8 mouse cellular contexts compared by ENCODE assay signal in genomic region chr16:17557947-17558480, GRCm38 (mm10). TPM values are rescaled to one million over a fixed set of nuclear protein-coding genes. Genes with fewer than 3 reads are reported as not detected.
A peak's percentile ranks its signal among the peaks of the same experiment; 100 is the strongest.
DNase-seq lines count a peak whose midpoint lies in the region; ATAC-seq and TF ChIP-seq lines count a peak whose summit lies in the region.

No protein-coding gene starts in this region.

- no peak overlapping the region for H3K9ac ChIP-seq in ES-Bruce4 (ENCODE audit: low read depth, poor library complexity, severe bottlenecking)
- H3K9ac ChIP-seq in heart, embryonic 16.5 days (ENCODE audit: low read length), result no peak overlapping the region
- no peak overlapping the region for H3K9ac ChIP-seq in liver, postnatal 0 days (replicated peaks)
- H3K9ac ChIP-seq in neural tube, embryonic 13.5 days, result peak overlapping the region; percentile 9; the same call in 1 of the 2 replicates

- no peak overlapping the region for H3K4me3 ChIP-seq in ES-Bruce4 (ENCODE audit: low read depth, low read length)
- peak overlapping the region; percentile 41 for H3K4me3 ChIP-seq in forebrain, embryonic 10.5 days
- H3K4me3 ChIP-seq in heart, embryonic 16.5 days (ENCODE audit: low read length), result no peak overlapping the region
- no peak overlapping the region for H3K4me3 ChIP-seq in liver, postnatal 0 days (ENCODE audit: low read depth, low read length)
- H3K4me3 ChIP-seq in neural tube, embryonic 13.5 days, result no peak overlapping the region

- no peaks in the 10 kb centered on the region for H3K27me3 ChIP-seq in ES-Bruce4 (ENCODE audit: control insufficient read depth, insufficient read depth, low read length, poor library complexity, severe bottlenecking)
- H3K27me3 ChIP-seq in forebrain, embryonic 10.5 days (ENCODE audit: poor library complexity, severe bottlenecking), result peaks cover 37% of the 10 kb centered on the region
- peaks cover 6% of the 10 kb centered on the region; the same call in 1 of the 2 replicates for H3K27me3 ChIP-seq in heart, embryonic 16.5 days (ENCODE audit: control insufficient read depth, insufficient read depth, low read length)
- H3K27me3 ChIP-seq in liver, postnatal 0 days (ENCODE audit: insufficient read depth, low read length), result peaks cover 14% of the 10 kb centered on the region
- peaks cover 31% of the 10 kb centered on the region for H3K27me3 ChIP-seq in neural tube, embryonic 13.5 days

- H3K4me1 ChIP-seq in ES-Bruce4 (ENCODE audit: control insufficient read depth, insufficient read depth, low read length), result no peaks in the 10 kb centered on the region
- H3K4me1 ChIP-seq in forebrain, embryonic 10.5 days, result peaks cover 76% of the 10 kb centered on the region
- H3K4me1 ChIP-seq in heart, embryonic 16.5 days (ENCODE audit: control insufficient read depth, insufficient read depth, low read length), result peaks cover 39% of the 10 kb centered on the region
- H3K4me1 ChIP-seq in liver, postnatal 0 days (ENCODE audit: insufficient read depth), result peaks cover 27% of the 10 kb centered on the region
- peaks cover 47% of the 10 kb centered on the region for H3K4me1 ChIP-seq in neural tube, embryonic 13.5 days (replicated peaks)

- TF ChIP-seq POLR2A in ES-Bruce4 (IDR thresholded peaks at IDR 0.05; ENCODE audit: insufficient read depth, low read length), result no peak

- DNase-seq in c-Kit-negative CD71-positive TER-119-positive erythroid progenitor cells, embryonic 14.5 days (ENCODE audit: low read depth, low spot score), result peak; percentile 49
- DNase-seq in forebrain, embryonic 10.5 days (ENCODE audit: extremely low spot score, low spot score), result peak; percentile 76
- DNase-seq in kidney, postnatal 4 days, result peak; percentile 73 to 78
- DNase-seq in liver, postnatal 0 days, result peak; percentile 81
- peak; percentile 54 for DNase-seq in testis, postnatal 14 days (ENCODE audit: low spot score)

- no peak overlapping the region for H3K27ac ChIP-seq in ES-Bruce4 (ENCODE audit: insufficient read depth, low read length)
- H3K27ac ChIP-seq in forebrain, embryonic 10.5 days, result peak overlapping the region; percentile 83
- no peak overlapping the region for H3K27ac ChIP-seq in heart, embryonic 16.5 days (ENCODE audit: low read length)
- H3K27ac ChIP-seq in liver, postnatal 0 days (ENCODE audit: low read depth), result no peak overlapping the region
- H3K27ac ChIP-seq in neural tube, embryonic 13.5 days (replicated peaks), result no peak overlapping the region

- H3K9me3 ChIP-seq in ES-Bruce4 (replicated peaks; ENCODE audit: control insufficient read depth, insufficient read depth, low read length, poor library complexity, severe bottlenecking), result no peaks in the 10 kb centered on the region
- no peaks in the 10 kb centered on the region for H3K9me3 ChIP-seq in forebrain, embryonic 10.5 days
- no peaks in the 10 kb centered on the region for H3K9me3 ChIP-seq in heart, embryonic 16.5 days (replicated peaks; ENCODE audit: control insufficient read depth, low read length)
- H3K9me3 ChIP-seq in liver, postnatal 0 days (ENCODE audit: low read length), result no peaks in the 10 kb centered on the region
- H3K9me3 ChIP-seq in neural tube, embryonic 13.5 days, result no peaks in the 10 kb centered on the region

- under 1% methylated on average over 5 of the region's 5 CpGs for WGBS in forebrain, embryonic 10.5 days
- WGBS in heart, embryonic 16.5 days, result 2% methylated on average over 5 of the region's 5 CpGs
- WGBS in liver, postnatal 0 days (ENCODE audit: insufficient replicate concordance), result 2% methylated on average over 5 of the region's 5 CpGs
- 5% methylated on average over 5 of the region's 5 CpGs for WGBS in neural tube, embryonic 13.5 days

- H3K4me2 ChIP-seq in heart, embryonic 16.5 days (ENCODE audit: low read depth, low read length), result peak overlapping the region; percentile 3; the same call in 1 of the 2 replicates
- H3K4me2 ChIP-seq in liver, postnatal 0 days (ENCODE audit: low read depth, low read length), result peak overlapping the region; percentile 58; the same call in 1 of the 2 replicates
- peak overlapping the region; percentile 23; the same call in 1 of the 2 replicates for H3K4me2 ChIP-seq in neural tube, embryonic 13.5 days

- TF ChIP-seq EP300 in ES-Bruce4 (IDR thresholded peaks at IDR 0.05; ENCODE audit: insufficient read depth, low read depth, low read length), result peak; percentile 37; the same call in 1 of the 2 replicates
- TF ChIP-seq EP300 in liver, postnatal 0 days (IDR thresholded peaks at IDR 0.05; ENCODE audit: low read depth), result no peak

- peak; percentile 98 for TF ChIP-seq CTCF in ES-Bruce4 (IDR thresholded peaks at IDR 0.05; ENCODE audit: low read depth, low read length)
- TF ChIP-seq CTCF in liver, postnatal 0 days (IDR thresholded peaks at IDR 0.05; ENCODE audit: low read depth), result peak; percentile 99

- ATAC-seq in heart, embryonic 16.5 days (replicated peaks; ENCODE audit: extremely low read depth, insufficient read depth, low FRiP score), result no peak
- ATAC-seq in liver, postnatal 0 days, result peak; percentile 40; the same call in 1 of the 2 replicates
- peak; percentile 24; the same call in 1 of the 2 replicates for ATAC-seq in neural tube, embryonic 13.5 days (ENCODE audit: low read depth)

- H3K36me3 ChIP-seq in ES-Bruce4 (ENCODE audit: control insufficient read depth, insufficient read depth, low read length, poor library complexity, severe bottlenecking), result no peaks in the 10 kb centered on the region
- no peaks in the 10 kb centered on the region for H3K36me3 ChIP-seq in forebrain, embryonic 10.5 days (replicated peaks)
- no peaks in the 10 kb centered on the region for H3K36me3 ChIP-seq in heart, embryonic 16.5 days (ENCODE audit: control insufficient read depth, insufficient read depth)
- H3K36me3 ChIP-seq in liver, postnatal 0 days (replicated peaks; ENCODE audit: insufficient read depth, low read length), result no peaks in the 10 kb centered on the region
- H3K36me3 ChIP-seq in neural tube, embryonic 13.5 days, result no peaks in the 10 kb centered on the region

RNA-seq across cellular contexts. Expression of gene Lrrc74b, which starts 3.0 kb away (rescaled TPM):
- polyA plus RNA-seq in ES-Bruce4 (2011; ENCODE audit: insufficient read depth, insufficient read length, low read depth, missing spikeins), result 1.6 and 1.8 TPM in 2 replicates
- 0.26 and 0.51 TPM in 2 replicates for polyA plus RNA-seq in forebrain, embryonic 10.5 days (2016; fragmentation: Nextera tagmentation; extraction: Ambion mirVana)
- 0.58 and 0.60 TPM in 2 replicates for polyA plus RNA-seq in heart, embryonic 16.5 days (2015; fragmentation: Nextera tagmentation; extraction: Ambion mirVana)
- 0.05 and 0.06 TPM in 2 replicates for polyA plus RNA-seq in liver, postnatal 0 days (2015; fragmentation: Nextera tagmentation; extraction: Ambion mirVana)
- polyA plus RNA-seq in neural tube, embryonic 13.5 days (2015; fragmentation: Nextera tagmentation; extraction: Ambion mirVana), result 0.35 and 0.56 TPM in 2 replicates

RNA-seq across cellular contexts. Expression of gene P2rx6, which starts 3.7 kb away (rescaled TPM):
- 0.25 TPM in 1 of 2 replicates, not detected in the other for polyA plus RNA-seq in ES-Bruce4 (2011; ENCODE audit: insufficient read depth, insufficient read length, low read depth, missing spikeins)
- polyA plus RNA-seq in forebrain, embryonic 10.5 days (2016; fragmentation: Nextera tagmentation; extraction: Ambion mirVana), result 0.46 and 0.62 TPM in 2 replicates
- polyA plus RNA-seq in heart, embryonic 16.5 days (2015; fragmentation: Nextera tagmentation; extraction: Ambion mirVana), result 0.58 and 0.61 TPM in 2 replicates
- polyA plus RNA-seq in liver, postnatal 0 days (2015; fragmentation: Nextera tagmentation; extraction: Ambion mirVana), result 0.14 and 0.18 TPM in 2 replicates
- 1.2 and 1.6 TPM in 2 replicates for polyA plus RNA-seq in neural tube, embryonic 13.5 days (2015; fragmentation: Nextera tagmentation; extraction: Ambion mirVana)

RNA-seq across cellular contexts. Expression of gene Slc7a4, which starts 25.0 kb away (rescaled TPM):
- 2.0 and 2.8 TPM in 2 replicates for polyA plus RNA-seq in ES-Bruce4 (2011; ENCODE audit: insufficient read depth, insufficient read length, low read depth, missing spikeins)
- polyA plus RNA-seq in forebrain, embryonic 10.5 days (2016; fragmentation: Nextera tagmentation; extraction: Ambion mirVana), result 2.2 and 2.7 TPM in 2 replicates
- 10.5 and 12.3 TPM in 2 replicates for polyA plus RNA-seq in heart, embryonic 16.5 days (2015; fragmentation: Nextera tagmentation; extraction: Ambion mirVana)
- 3.3 and 3.7 TPM in 2 replicates for polyA plus RNA-seq in liver, postnatal 0 days (2015; fragmentation: Nextera tagmentation; extraction: Ambion mirVana)
- polyA plus RNA-seq in neural tube, embryonic 13.5 days (2015; fragmentation: Nextera tagmentation; extraction: Ambion mirVana), result 16.4 and 20.1 TPM in 2 replicates

RNA-seq across cellular contexts. Expression of gene Thap7, which starts 27.1 kb away (rescaled TPM):
- polyA plus RNA-seq in ES-Bruce4 (2011; ENCODE audit: insufficient read depth, insufficient read length, low read depth, missing spikeins), result 12.9 and 13.1 TPM in 2 replicates
- polyA plus RNA-seq in forebrain, embryonic 10.5 days (2016; fragmentation: Nextera tagmentation; extraction: Ambion mirVana), result 51.7 and 53.4 TPM in 2 replicates
- polyA plus RNA-seq in heart, embryonic 16.5 days (2015; fragmentation: Nextera tagmentation; extraction: Ambion mirVana), result 37.2 and 38.6 TPM in 2 replicates
- polyA plus RNA-seq in liver, postnatal 0 days (2015; fragmentation: Nextera tagmentation; extraction: Ambion mirVana), result 21.3 and 24.4 TPM in 2 replicates
- polyA plus RNA-seq in neural tube, embryonic 13.5 days (2015; fragmentation: Nextera tagmentation; extraction: Ambion mirVana), result 67.8 and 69.9 TPM in 2 replicates

RNA-seq across cellular contexts. Expression of gene Lztr1, which starts 49.5 kb away (rescaled TPM):
- polyA plus RNA-seq in ES-Bruce4 (2011; ENCODE audit: insufficient read depth, insufficient read length, low read depth, missing spikeins), result 46.1 and 46.6 TPM in 2 replicates
- polyA plus RNA-seq in forebrain, embryonic 10.5 days (2016; fragmentation: Nextera tagmentation; extraction: Ambion mirVana), result 78.1 and 92.3 TPM in 2 replicates
- polyA plus RNA-seq in heart, embryonic 16.5 days (2015; fragmentation: Nextera tagmentation; extraction: Ambion mirVana), result 51.8 and 59.2 TPM in 2 replicates
- polyA plus RNA-seq in liver, postnatal 0 days (2015; fragmentation: Nextera tagmentation; extraction: Ambion mirVana), result 16.8 and 18.7 TPM in 2 replicates
- polyA plus RNA-seq in neural tube, embryonic 13.5 days (2015; fragmentation: Nextera tagmentation; extraction: Ambion mirVana), result 108 and 134 TPM in 2 replicates

Comparison
In these comparisons a context has a peak if more than half of its experiments do, and no peak if none do; other contexts are left out.
1. H3K4me2 ChIP-seq: peak in every context shown above with its lines; median percentile 58 in liver, postnatal 0 days; 23 in neural tube, embryonic 13.5 days; 3 in heart, embryonic 16.5 days.